Mouse (Mus musculus) layer of hippocampus, adult 11-12 months (tissue): ENCODE results near the gene Lamtor1.

Experiments used
- DNase-seq: peaks from one replicate; pipeline ENCODE4 v3.0.0; 2022; ENCODE audit warnings: low spot score

Gene Lamtor1

DNA sequence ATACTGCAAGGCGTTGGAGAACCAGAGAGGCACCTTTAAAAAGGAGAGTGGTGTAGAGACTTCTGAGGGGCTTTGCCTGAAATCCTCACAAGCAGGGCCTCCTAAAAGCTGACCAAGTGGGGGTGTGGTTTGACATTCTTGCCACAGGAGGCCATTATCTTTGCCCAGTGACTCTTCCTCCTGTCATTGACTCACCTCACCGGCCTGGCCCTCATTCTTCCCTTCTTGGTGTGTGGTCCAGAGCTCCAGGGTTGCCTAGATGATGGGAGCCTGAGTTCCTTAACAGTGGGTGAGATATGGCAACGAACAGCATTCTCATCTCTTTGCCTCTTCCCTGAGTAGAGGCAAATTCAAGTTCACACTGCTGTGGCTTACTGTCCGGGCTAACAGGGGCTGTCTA is 50.2 kb downstream of the Lamtor1 start:
- DNase-seq: no peak

DNA sequence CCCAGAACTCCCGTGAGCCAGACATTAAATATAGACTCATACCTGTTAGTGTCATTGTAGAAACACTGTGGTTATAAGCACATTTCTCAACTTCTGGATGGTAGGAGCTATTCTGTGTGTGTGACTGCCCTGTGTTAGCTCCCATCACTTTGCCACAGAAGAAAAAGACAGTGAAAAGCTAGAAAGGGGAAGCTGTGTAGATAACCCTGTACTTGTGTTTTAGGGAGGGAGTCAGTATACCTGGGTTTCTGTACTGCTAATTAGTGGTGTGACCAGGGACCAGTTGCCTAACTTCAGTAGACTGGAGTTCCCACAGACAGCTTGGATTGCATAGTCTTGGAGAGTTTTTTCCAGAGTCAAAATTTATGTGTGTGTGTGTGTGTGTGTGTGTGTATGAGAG is 50.8 kb downstream of the Lamtor1 start:
- no peak for DNase-seq

DNA sequence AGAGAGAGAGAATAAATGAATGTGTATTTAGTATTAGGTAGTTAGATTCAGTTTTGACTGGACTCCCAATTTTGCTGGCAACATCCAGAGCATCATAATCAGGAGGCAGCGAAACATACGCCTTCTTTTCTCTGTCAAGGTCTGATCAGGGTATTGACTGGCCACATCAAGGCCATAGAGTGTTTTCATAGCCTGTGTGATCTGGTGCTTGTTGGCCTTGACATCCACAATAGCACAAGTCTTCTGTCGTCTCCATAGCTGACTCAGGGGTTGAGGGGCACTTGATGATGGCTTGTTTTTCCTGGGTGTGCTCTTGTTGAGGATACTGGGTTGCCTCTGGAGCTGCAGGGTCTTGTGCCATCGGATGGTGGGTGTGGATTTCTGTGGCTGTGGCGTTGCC is 51.2 kb downstream of the Lamtor1 start:
- no peak for DNase-seq

DNA sequence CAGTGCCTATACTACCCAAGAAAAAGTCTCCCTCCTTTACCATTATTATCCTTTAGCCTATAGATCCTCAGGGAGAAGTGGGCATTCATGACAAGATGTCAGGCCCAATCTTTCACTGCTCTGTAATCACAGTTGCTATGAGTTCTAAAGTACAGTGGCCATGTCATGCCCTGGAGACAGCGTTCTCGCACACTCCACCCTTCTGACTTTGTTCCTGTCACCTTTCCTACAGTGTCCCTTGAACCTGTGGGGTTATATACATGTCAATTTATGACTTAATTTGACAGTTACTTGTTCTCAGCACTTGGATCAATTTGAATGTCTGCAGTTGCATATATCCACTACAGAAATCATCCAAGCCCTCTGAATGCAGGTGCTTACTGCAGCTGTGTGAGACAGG is 57.1 kb downstream of the Lamtor1 start:
- no peak for DNase-seq

DNA sequence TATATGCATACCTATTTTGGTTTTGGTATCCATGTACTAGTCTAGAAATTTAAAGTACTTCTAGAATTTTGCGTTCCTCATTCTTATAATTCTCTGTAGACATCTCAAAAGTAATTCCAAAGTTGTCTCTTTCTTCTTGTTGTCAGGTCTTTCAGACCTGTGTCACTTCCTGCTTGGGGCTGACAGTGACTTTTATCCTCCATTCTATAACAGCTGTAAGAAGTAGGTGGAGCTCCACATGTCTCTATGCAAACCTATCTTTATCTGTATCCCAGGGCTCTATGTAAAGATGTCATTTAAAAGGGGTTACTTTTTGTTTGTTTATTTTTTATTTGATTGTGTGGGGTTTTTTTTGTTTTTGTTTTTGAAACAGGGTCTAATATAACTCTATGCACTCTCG is 57.9 kb downstream of the Lamtor1 start:
- no peak for DNase-seq

DNA sequence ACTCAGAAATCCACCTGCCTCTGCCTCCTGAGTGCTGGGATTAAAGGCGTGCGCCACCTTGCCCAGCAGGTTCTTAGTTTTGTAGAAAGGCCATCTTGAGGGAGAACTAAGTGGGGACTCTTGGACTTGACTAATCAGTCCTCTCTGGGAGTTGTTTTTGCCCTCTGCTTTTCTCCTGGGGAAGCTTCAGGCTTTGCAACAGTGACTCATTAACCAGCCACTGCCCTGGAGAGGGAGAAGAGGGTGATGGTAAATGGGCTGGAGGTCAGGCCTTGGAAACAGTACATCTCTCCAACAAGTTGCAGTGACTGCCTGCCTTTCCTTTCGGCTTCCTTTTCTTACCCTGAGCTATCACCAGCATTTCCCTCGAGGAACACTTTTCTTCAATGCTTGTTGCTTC is 58.8 kb downstream of the Lamtor1 start:
- no peak for DNase-seq

DNA sequence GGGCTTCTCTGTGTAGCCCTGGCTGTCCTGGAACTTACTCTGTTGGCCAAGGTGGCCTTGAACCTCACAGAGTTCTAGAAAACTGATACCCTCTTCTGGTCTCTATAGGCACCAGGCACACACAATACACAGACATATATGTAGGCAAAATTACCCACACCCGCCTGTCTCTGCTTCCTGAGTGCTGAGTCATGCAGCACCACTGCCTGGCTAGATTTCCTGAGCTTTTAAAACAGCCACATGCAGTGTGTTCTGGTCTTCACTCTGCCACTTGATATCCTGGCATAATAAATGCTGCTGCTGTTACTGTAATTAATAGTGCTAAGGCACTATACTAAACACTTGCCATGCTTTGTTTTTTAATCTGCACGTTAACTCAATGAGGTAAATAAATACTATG is 59.9 kb downstream of the Lamtor1 start:
- no peak for DNase-seq

DNA sequence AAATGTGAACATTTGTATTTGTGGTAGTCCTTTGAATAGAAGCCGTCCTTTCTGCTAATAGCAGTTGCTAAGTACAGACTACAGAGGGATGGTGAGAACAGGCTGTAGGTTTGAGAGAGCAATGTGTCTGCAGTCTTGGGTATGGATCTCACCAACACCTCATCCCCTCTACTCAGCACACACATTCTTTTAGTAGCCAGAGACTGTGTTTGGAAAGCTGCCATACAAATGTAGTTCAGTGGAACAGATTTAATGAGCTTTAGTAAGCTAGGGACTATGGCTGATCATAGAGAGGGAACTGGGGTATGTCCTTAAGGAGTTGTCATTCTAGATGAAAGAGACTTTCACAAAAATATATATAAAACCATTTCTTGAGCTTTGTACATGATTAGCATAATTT is 61.6 kb downstream of the Lamtor1 start:
- DNase-seq: no peak

DNA sequence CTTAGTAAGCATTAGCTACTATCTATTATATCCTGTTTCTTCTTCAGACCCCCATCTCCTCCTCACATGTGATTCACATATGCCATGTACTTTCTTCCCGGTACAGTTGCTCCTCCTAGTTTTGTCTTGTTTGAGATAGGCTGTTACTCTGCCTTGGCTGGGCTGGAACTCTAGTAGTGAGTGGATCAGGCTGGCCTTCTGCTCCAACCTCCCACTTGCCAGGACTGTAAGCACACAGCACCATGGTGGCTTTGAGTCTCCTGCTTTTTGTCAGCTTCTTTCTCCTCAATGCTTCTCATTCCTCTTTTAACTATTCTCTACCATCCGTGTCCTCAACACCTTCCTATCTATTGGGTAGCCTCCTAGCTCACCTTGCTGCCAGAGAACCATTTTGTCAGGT is 63.0 kb downstream of the Lamtor1 start:
- DNase-seq: no peak

DNA sequence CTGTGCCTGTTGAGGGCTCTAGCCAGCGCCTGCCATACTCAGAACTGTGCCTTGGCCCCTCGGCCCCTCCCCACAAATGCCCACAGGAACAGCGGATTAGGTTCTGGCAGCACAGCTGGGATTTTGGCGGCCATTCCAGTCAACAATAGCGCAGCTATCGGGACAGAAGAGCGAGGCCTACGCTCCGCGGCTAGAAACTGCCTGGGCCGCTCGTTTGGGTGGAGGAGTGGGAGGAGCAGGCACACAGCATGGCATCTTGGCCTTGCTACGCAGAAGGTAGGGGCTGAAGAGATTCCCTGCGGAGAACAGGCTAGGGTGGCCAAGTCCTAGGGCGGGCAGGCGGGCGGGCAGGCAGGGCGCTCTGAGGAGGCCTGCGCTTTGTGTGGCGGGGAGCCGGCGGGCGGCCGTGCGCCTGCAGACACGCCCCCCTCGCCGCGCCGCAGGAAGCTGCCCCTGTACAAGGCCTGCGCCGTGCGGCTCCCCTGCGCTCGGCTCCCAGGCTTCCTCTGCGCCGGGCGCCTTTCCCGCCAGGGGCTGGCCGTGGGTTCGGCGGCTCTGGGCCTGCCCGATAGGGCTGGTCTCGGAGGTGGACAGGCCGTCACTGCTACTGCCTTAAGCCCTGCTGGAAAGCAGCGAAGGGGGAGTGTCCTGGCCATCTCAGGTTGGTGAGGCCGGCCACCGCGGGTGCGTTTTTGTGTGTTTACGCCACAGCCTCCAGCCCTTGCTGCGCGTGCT is 64.2 kb downstream of the Lamtor1 start:
- peak; percentile 86 for DNase-seq

DNA sequence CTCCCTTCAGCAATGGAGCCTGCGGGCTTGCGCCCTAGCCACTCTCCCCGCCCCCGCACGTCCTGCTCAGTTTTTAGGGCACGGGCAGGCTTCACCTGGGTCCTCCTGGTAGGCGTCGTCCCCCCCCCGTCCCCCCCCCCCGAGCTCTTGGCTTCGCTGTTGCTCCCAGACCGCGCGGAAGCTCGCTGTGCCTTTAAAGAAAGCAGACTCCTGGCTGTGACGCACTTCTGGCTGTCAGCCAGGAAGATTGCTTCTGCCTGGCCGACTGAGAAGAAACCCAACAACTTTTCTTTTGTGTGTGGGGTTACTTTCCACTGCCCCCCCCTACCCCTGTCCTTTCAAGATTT is 64.7 kb downstream of the Lamtor1 start:
- peak; percentile 92 for DNase-seq

DNA sequence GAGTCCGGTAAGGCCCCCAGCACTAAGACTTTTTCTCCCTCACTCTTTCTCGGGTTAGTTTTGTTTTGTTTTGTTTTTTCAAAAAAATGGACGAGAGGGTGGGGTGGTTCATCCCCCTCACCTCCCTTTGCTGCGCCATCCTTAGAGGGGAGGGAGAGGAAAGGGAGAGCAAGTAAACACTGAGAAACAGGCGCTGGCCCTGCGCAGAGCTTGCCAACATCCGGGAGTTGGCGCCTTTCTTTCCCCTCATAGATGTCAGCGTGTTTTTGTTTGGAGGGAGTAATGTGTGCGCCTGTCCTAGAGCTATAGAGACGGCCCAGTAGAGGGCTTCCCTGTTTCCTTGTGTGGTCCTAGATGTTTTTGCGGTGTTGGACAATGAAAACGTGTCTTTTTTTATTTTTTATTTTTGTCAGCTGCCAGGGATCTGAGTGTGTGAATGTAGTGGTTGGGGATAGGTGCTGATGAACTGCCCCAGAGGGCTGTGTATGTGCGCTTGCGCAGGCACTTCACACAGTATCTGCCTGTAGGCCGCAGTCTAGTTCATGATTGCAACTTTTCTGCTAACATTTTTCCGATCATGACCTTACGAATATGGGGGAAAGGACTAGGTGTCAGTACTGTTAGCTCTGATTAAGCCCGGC is 65.2 kb downstream of the Lamtor1 start:
- DNase-seq: peak; percentile 79

DNA sequence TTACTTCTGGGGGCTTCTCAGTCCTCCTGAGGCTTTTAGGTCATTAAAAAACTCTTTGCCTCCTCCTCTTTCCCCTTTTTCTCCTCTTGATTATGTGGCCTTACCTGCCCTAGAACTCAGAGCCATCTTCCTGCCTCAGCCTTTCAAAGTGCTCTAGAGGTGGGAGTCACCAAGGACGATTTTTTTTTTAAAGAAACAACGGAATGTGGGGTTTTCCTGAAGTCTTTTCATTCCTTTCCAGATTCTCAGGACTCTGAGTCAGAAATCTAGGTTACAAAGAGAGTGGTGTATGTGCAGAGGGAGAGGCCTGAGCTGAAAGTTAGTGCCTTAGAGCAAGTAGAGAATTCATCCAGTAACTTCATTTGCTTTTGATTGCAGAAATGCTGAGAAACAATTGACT is 66.0 kb downstream of the Lamtor1 start:
- no peak for DNase-seq

DNA sequence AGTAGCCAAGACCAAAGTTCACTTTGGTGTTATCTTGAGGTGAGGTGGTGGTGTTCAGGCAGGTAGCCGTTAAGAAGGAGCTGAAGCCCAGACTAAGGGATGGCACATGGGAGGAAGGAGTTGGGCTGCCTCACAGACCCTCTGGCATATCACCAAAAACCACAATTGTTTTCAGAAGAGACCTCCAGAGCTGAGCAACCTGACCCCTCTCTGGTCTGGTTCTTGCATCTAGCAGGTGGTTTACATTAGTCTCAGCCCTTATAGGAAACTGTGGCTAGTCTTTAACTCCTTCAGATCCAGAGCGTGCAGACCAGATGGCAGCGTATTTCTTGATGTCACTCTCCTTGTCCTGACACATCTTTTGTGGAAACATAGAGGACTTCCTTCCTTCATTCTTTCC is 68.0 kb downstream of the Lamtor1 start:
- DNase-seq: no peak

DNA sequence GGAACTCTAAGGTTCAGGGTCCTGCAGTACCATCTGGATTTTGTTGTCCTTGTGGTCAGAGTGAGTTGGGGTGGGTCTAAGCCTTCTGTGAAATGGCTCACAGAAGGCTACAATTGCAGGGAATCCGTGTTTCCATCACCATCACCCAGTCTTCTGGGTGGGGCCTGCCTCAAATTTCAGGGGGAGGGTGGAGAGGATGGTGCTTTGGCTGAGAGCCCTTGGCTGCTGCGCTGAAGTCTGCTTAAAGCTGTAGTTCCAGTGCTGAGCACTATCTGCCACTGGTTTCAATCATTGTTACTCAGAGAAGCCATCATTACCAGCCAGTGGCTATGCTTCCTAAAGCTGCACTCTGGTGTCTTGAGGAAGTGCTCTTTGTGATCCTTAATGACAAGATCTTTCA is 68.8 kb downstream of the Lamtor1 start:
- no peak for DNase-seq
